ENCODE assay signal across 23 mouse cellular contexts in genomic region chr3:18932983-18933726, GRCm38 (mm10).
DNase-seq lines count a peak whose midpoint lies in the region; ATAC-seq lines count a peak whose summit lies in the region.
"Had no signal": no experiment of that assay in that cellular context is flagged by ENCODE, and none has a peak within 500 bp of the region (broad histone marks: within the 10 kb centered on the region; RNA-seq: fewer than 3 reads in every experiment).

No protein-coding gene starts in this region.

- H3K4me2 ChIP-seq in forebrain, embryonic 15.5 days (replicated peaks), result no peak overlapping the region
- no peak overlapping the region for H3K4me2 ChIP-seq in forebrain, embryonic 12.5 days
- H3K4me2 ChIP-seq in forebrain, embryonic 16.5 days (ENCODE audit: low read length), result no peak overlapping the region; the same call in 1 of the 2 replicates
- H3K4me2 ChIP-seq: embryonic facial prominence, embryonic 13.5 days; heart, embryonic 11.5 days; intestine, embryonic 15.5 days; limb, embryonic 15.5 days; lung, embryonic 14.5 days; midbrain, embryonic 13.5 days; neural tube, embryonic 12.5 days had no signal

- H3K9ac ChIP-seq in forebrain, embryonic 15.5 days (replicated peaks), result no peak overlapping the region
- H3K9ac ChIP-seq in forebrain, embryonic 12.5 days, result no peak overlapping the region
- no peak overlapping the region for H3K9ac ChIP-seq in forebrain, embryonic 16.5 days (replicated peaks; ENCODE audit: low read depth, low read length)
- H3K9ac ChIP-seq: embryonic facial prominence, embryonic 13.5 days; intestine, embryonic 15.5 days; limb, embryonic 15.5 days; liver, embryonic 14.5 days; lung, embryonic 14.5 days; midbrain, embryonic 13.5 days; neural tube, embryonic 12.5 days had no signal

- no peaks in the 10 kb centered on the region for H3K36me3 ChIP-seq in forebrain, embryonic 15.5 days
- no peaks in the 10 kb centered on the region for H3K36me3 ChIP-seq in forebrain, embryonic 12.5 days (replicated peaks)
- no peaks in the 10 kb centered on the region for H3K36me3 ChIP-seq in forebrain, embryonic 16.5 days (ENCODE audit: control insufficient read depth, insufficient read depth)
- H3K36me3 ChIP-seq: embryonic facial prominence, embryonic 13.5 days; intestine, embryonic 15.5 days; limb, embryonic 15.5 days; midbrain, embryonic 13.5 days; neural tube, embryonic 12.5 days had no signal

- 0 out of 2 replicates have a peak, but pooled peaks cover 8% of the 10 kb centered on the region for H3K4me1 ChIP-seq in forebrain, embryonic 15.5 days
- H3K4me1 ChIP-seq in forebrain, embryonic 12.5 days, result no peaks in the 10 kb centered on the region; the same call in 1 of the 2 replicates
- H3K4me1 ChIP-seq in forebrain, embryonic 16.5 days (replicated peaks; ENCODE audit: control insufficient read depth, insufficient read depth, low read length), result peaks cover 8% of the 10 kb centered on the region
- H3K4me1 ChIP-seq: embryonic facial prominence, embryonic 13.5 days; intestine, embryonic 15.5 days; limb, embryonic 15.5 days; megakaryocyte, embryonic 14.5 days had no signal

- no peaks in the 10 kb centered on the region for H3K9me3 ChIP-seq in forebrain, embryonic 15.5 days
- H3K9me3 ChIP-seq in forebrain, embryonic 12.5 days, result no peaks in the 10 kb centered on the region
- no peaks in the 10 kb centered on the region for H3K9me3 ChIP-seq in forebrain, embryonic 16.5 days (ENCODE audit: control insufficient read depth, low read length)
- H3K9me3 ChIP-seq: embryonic facial prominence, embryonic 13.5 days; intestine, embryonic 15.5 days; limb, embryonic 15.5 days; midbrain, embryonic 13.5 days; neural tube, embryonic 12.5 days had no signal

- no peaks in the 10 kb centered on the region for H3K27me3 ChIP-seq in forebrain, embryonic 15.5 days
- H3K27me3 ChIP-seq in forebrain, embryonic 12.5 days, result no peaks in the 10 kb centered on the region
- H3K27me3 ChIP-seq in forebrain, embryonic 16.5 days (replicated peaks; ENCODE audit: control insufficient read depth, insufficient read depth, low read length), result no peaks in the 10 kb centered on the region
- H3K27me3 ChIP-seq: embryonic facial prominence, embryonic 13.5 days; intestine, embryonic 15.5 days; limb, embryonic 15.5 days; megakaryocyte, embryonic 14.5 days; midbrain, embryonic 13.5 days; neural tube, embryonic 12.5 days had no signal

- ATAC-seq in forebrain, embryonic 15.5 days (replicated peaks), result peak; percentile 73
- no peak for ATAC-seq in forebrain, embryonic 12.5 days (ENCODE audit: low FRiP score)
- ATAC-seq in forebrain, embryonic 16.5 days, result peak; percentile 79
- no peak for ATAC-seq in inflammation-experienced regulatory T-cells, adult 6 months
- ATAC-seq: intestine, embryonic 15.5 days; midbrain, embryonic 13.5 days had no signal

- no peak overlapping the region for H3K4me3 ChIP-seq in forebrain, embryonic 15.5 days
- no peak overlapping the region for H3K4me3 ChIP-seq in forebrain, embryonic 12.5 days (replicated peaks)
- no peak overlapping the region for H3K4me3 ChIP-seq in forebrain, embryonic 16.5 days (replicated peaks; ENCODE audit: low read length)
- H3K4me3 ChIP-seq: embryonic facial prominence, embryonic 13.5 days; erythroblast, embryonic 14.5 days; intestine, embryonic 15.5 days; limb, embryonic 15.5 days; megakaryocyte, embryonic 14.5 days; midbrain, embryonic 13.5 days; neural tube, embryonic 12.5 days had no signal

- DNase-seq in layer of hippocampus, adult 18-20 months (ENCODE audit: low spot score in 2 of 2), result peak; percentile 19 to 64
- no peak for DNase-seq in layer of hippocampus, postnatal 10 days (ENCODE audit: low spot score in 2 of 2)
- no peak for DNase-seq in yolk sac, embryonic 10.5 days (ENCODE audit: low spot score)
- DNase-seq: adrenal gland, adult 8-10 months; gastrocnemius, postnatal 10 days; kidney, adult 8-10 months; kidney, postnatal 10 days; left cerebral cortex, postnatal 4 days; lung, embryonic 14.5 days; lung, postnatal 36 days had no signal

- 52% methylated on average over 13 of the region's 13 CpGs for WGBS in forebrain, embryonic 15.5 days
- 72% methylated on average over 13 of the region's 13 CpGs for WGBS in forebrain, embryonic 12.5 days
- WGBS in forebrain, embryonic 16.5 days, result 47% methylated on average over 13 of the region's 13 CpGs

- H3K27ac ChIP-seq in forebrain, embryonic 15.5 days (replicated peaks), result peak overlapping the region; percentile 88
- no peak overlapping the region for H3K27ac ChIP-seq in forebrain, embryonic 12.5 days
- H3K27ac ChIP-seq in forebrain, embryonic 16.5 days (ENCODE audit: low read length), result peak overlapping the region; percentile 79
- H3K27ac ChIP-seq: embryonic facial prominence, embryonic 13.5 days; intestine, embryonic 15.5 days; limb, embryonic 15.5 days; liver, embryonic 14.5 days; midbrain, embryonic 13.5 days; neural tube, embryonic 12.5 days had no signal

Comparison
In these comparisons a context has a peak if more than half of its experiments do, and no peak if none do; other contexts are left out.
1. ATAC-seq: peak in forebrain, embryonic 15.5 days (single experiment) and forebrain, embryonic 16.5 days (single experiment); none in forebrain, embryonic 12.5 days (single experiment) and inflammation-experienced regulatory T-cells, adult 6 months (single experiment).
2. DNase-seq: peak in layer of hippocampus, adult 18-20 months (2 of 2); none in layer of hippocampus, postnatal 10 days (0 of 2) and yolk sac, embryonic 10.5 days (single experiment).